Comparison of ENCODE assay signal across 7 mouse cellular contexts in the genomic region with DNA sequence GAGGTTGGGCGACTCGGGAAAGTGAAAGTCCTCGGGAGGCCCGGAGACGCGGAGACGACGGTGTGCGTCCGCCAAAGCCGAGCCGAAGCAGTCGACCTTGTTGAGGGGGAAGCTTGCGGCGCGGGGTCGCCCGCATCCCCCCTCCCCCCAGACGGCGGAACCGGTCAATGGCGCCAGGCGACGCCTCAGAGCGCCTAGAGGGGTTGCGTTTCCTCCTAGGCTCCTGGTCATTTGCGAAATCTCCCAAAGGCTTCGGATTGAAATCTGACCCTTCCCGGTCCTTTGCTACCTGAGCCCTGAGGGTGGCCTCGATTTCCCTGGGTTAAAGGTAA. TPM values are rescaled to one million over a fixed set of nuclear protein-coding genes. Genes with fewer than 3 reads are reported as not detected.
DNase-seq lines count a peak whose midpoint lies in the region; ATAC-seq lines count a peak whose summit lies in the region.

No protein-coding gene starts in this region.

- H3K4me1 ChIP-seq in megakaryocyte, embryonic 14.5 days: peaks cover 31% of the 10 kb centered on the region
- peaks cover 43% of the 10 kb centered on the region for H3K4me1 ChIP-seq in forebrain, embryonic 13.5 days
- peaks cover 55% of the 10 kb centered on the region for H3K4me1 ChIP-seq in liver, embryonic 12.5 days
- H3K4me1 ChIP-seq in stomach, embryonic 16.5 days (ENCODE audit: control insufficient read depth, insufficient read depth, low read length): peaks cover 20% of the 10 kb centered on the region

- H3K4me3 ChIP-seq in megakaryocyte, embryonic 14.5 days (replicated peaks): peak overlapping the region; percentile 95
- H3K4me3 ChIP-seq in forebrain, embryonic 13.5 days: peak overlapping the region; percentile 67
- peak overlapping the region; percentile 85 for H3K4me3 ChIP-seq in liver, embryonic 12.5 days
- H3K4me3 ChIP-seq in stomach, embryonic 16.5 days (replicated peaks; ENCODE audit: low read length): peak overlapping the region; percentile 85

- H3K27ac ChIP-seq in forebrain, embryonic 13.5 days: peak overlapping the region; percentile 88
- H3K27ac ChIP-seq in liver, embryonic 12.5 days: peak overlapping the region; percentile 99
- peak overlapping the region; percentile 100 for H3K27ac ChIP-seq in stomach, embryonic 16.5 days (ENCODE audit: low read length)

- peaks cover 10% of the 10 kb centered on the region for H3K27me3 ChIP-seq in megakaryocyte, embryonic 14.5 days (replicated peaks)
- peaks cover 6% of the 10 kb centered on the region; the same call in 1 of the 2 replicates for H3K27me3 ChIP-seq in forebrain, embryonic 13.5 days
- H3K27me3 ChIP-seq in liver, embryonic 12.5 days (replicated peaks): no peaks in the 10 kb centered on the region
- H3K27me3 ChIP-seq in stomach, embryonic 16.5 days (ENCODE audit: control insufficient read depth, insufficient read depth, low read length): no peaks in the 10 kb centered on the region

- peak overlapping the region; percentile 97 for H3K4me2 ChIP-seq in forebrain, embryonic 13.5 days
- H3K4me2 ChIP-seq in liver, embryonic 12.5 days: peak overlapping the region; percentile 88
- peak overlapping the region; percentile 90 for H3K4me2 ChIP-seq in stomach, embryonic 16.5 days (ENCODE audit: low read depth, low read length)

- peaks cover 12% of the 10 kb centered on the region for H3K36me3 ChIP-seq in megakaryocyte, embryonic 14.5 days (replicated peaks; ENCODE audit: low read length)
- peaks cover 11% of the 10 kb centered on the region; the same call in 1 of the 2 replicates for H3K36me3 ChIP-seq in forebrain, embryonic 13.5 days (ENCODE audit: poor library complexity, severe bottlenecking)
- H3K36me3 ChIP-seq in liver, embryonic 12.5 days: peaks cover 15% of the 10 kb centered on the region
- H3K36me3 ChIP-seq in stomach, embryonic 16.5 days (ENCODE audit: control insufficient read depth, insufficient read depth, low read length): peaks cover 5% of the 10 kb centered on the region; the same call in 1 of the 2 replicates

- WGBS in forebrain, embryonic 13.5 days: under 1% methylated on average over 30 of the region's 30 CpGs
- under 1% methylated on average over 30 of the region's 30 CpGs for WGBS in liver, embryonic 12.5 days (ENCODE audit: insufficient replicate concordance)
- under 1% methylated on average over 27 of the region's 30 CpGs for WGBS in stomach, embryonic 16.5 days

- no peak for DNase-seq in c-Kit-positive CD71-positive TER-119-positive erythroid progenitor cells, embryonic 14.5 days (ENCODE audit: low spot score)
- no peak for DNase-seq in cerebellum, adult 9-11 months

- peak overlapping the region; percentile 73 for H3K9ac ChIP-seq in forebrain, embryonic 13.5 days
- peak overlapping the region; percentile 92 for H3K9ac ChIP-seq in liver, embryonic 12.5 days
- H3K9ac ChIP-seq in stomach, embryonic 16.5 days (ENCODE audit: low read length): peak overlapping the region; percentile 85

- peaks cover 5% of the 10 kb centered on the region for H3K9me3 ChIP-seq in megakaryocyte, embryonic 14.5 days
- H3K9me3 ChIP-seq in forebrain, embryonic 13.5 days (replicated peaks): no peaks in the 10 kb centered on the region
- H3K9me3 ChIP-seq in liver, embryonic 12.5 days (replicated peaks): no peaks in the 10 kb centered on the region
- no peaks in the 10 kb centered on the region for H3K9me3 ChIP-seq in stomach, embryonic 16.5 days (replicated peaks; ENCODE audit: control insufficient read depth, low read length)

- no peak for ATAC-seq in megakaryocyte, adult 5-6 weeks (ENCODE audit: poor library complexity, severe bottlenecking)
- peak; percentile 62 for ATAC-seq in forebrain, embryonic 13.5 days
- no peak for ATAC-seq in liver, embryonic 12.5 days
- no peak for ATAC-seq in stomach, embryonic 16.5 days (ENCODE audit: insufficient read depth, low FRiP score)

RNA-seq across cellular contexts. Expression of a gene that starts 3.0 kb away (rescaled TPM):
- polyA plus RNA-seq in megakaryocyte, embryonic 14.5 days (2012; ENCODE audit: insufficient read depth, low replicate concordance): 206 and 219 TPM in 2 replicates
- total RNA-seq in megakaryocyte, adult 5-6 weeks (2015): 15.6 and 21.0 TPM in 2 replicates
- total RNA-seq in megakaryocyte, adult 5-6 weeks (2017): 3.8 and 5.4 TPM in 2 replicates
- polyA plus RNA-seq in forebrain, embryonic 13.5 days (2015; fragmentation: Nextera tagmentation; extraction: Ambion mirVana): 52.6 and 60.2 TPM in 2 replicates
- polyA plus RNA-seq in liver, embryonic 12.5 days (2016; fragmentation: Nextera tagmentation; extraction: Ambion mirVana): 23.9 and 24.2 TPM in 2 replicates
- polyA plus RNA-seq in stomach, embryonic 16.5 days (2015; fragmentation: Nextera tagmentation; extraction: Ambion mirVana): 137 and 140 TPM in 2 replicates
